Mouse (Mus musculus): ENCODE measurements around the gene Msl1.
A peak's percentile ranks its signal among the peaks of the same experiment; 100 is the strongest.
"Not testable (repeated sequence)": the region's sequence is repeated elsewhere in the genome, so short reads cannot be mapped to it uniquely, and the experiment has no call there.

Gene Msl1

GRCm38 (mm10) chr11:98796515-98797216, 1.4 kb downstream of the Msl1 start:
- peak in 1 of 2 experiments; percentile 75 for DNase-seq

- peak in 1 of 2 experiments; percentile 37 for DNase-seq
These were observed 2.0 kb downstream of the Msl1 start for GRCm38 (mm10) chr11:98797306-98797705.

- DNase-seq: no peak
These were observed 2.6 kb downstream of the Msl1 start for GRCm38 (mm10) chr11:98797909-98798308.

- DNase-seq: no peak
These were observed 9.3 kb downstream of the Msl1 start, which contains the start of gene Casc3 for GRCm38 (mm10) chr11:98804605-98805004. Gene Casc3 (plus strand): TSS chr11:98804905.

GRCm38 (mm10) chr11:98808417-98808816, 13.1 kb downstream of the Msl1 start:
- no peak for DNase-seq

GRCm38 (mm10) chr11:98809457-98810290, 14.4 kb downstream of the Msl1 start:
- DNase-seq: peak; percentile 99 to 100

- DNase-seq: no peak
These were observed 15.4 kb downstream of the Msl1 start for GRCm38 (mm10) chr11:98810686-98811085.

- DNase-seq: no peak
These were observed 21.5 kb downstream of the Msl1 start for GRCm38 (mm10) chr11:98816706-98817239.

GRCm38 (mm10) chr11:98820968-98821367, 25.7 kb downstream of the Msl1 start:
- DNase-seq: no peak

GRCm38 (mm10) chr11:98826071-98826470, 30.8 kb downstream of the Msl1 start:
- not testable (repeated sequence) for DNase-seq

GRCm38 (mm10) chr11:98827877-98828276, 32.6 kb downstream of the Msl1 start:
- no peak for DNase-seq

GRCm38 (mm10) chr11:98829091-98829775, 33.9 kb downstream of the Msl1 start:
- peak; percentile 31 to 71 for DNase-seq

- DNase-seq: no peak
These were observed 34.6 kb downstream of the Msl1 start for GRCm38 (mm10) chr11:98829875-98830274.

GRCm38 (mm10) chr11:98835296-98835695, 40.0 kb downstream of the Msl1 start:
- no peak for DNase-seq

GRCm38 (mm10) chr11:98835725-98836124, 40.4 kb downstream of the Msl1 start:
- DNase-seq: no peak

- no peak for DNase-seq
These were observed 40.8 kb downstream of the Msl1 start for GRCm38 (mm10) chr11:98836128-98836527.

- peak; percentile 81 to 92 for DNase-seq
These were observed 41.4 kb downstream of the Msl1 start, which contains the start of gene Rapgefl1 for GRCm38 (mm10) chr11:98836651-98837141. Gene Rapgefl1 (plus strand): TSS chr11:98836785.

- no peak for DNase-seq
These were observed 42.0 kb downstream of the Msl1 start for GRCm38 (mm10) chr11:98837231-98837704.

GRCm38 (mm10) chr11:98837917-98838316, 42.6 kb downstream of the Msl1 start:
- no peak for DNase-seq

GRCm38 (mm10) chr11:98838512-98838911, 43.2 kb downstream of the Msl1 start:
- no peak for DNase-seq

GRCm38 (mm10) chr11:98839402-98839801, 44.1 kb downstream of the Msl1 start:
- peak; percentile 43 to 60 for DNase-seq

GRCm38 (mm10) chr11:98839897-98840296, 44.6 kb downstream of the Msl1 start:
- no peak for DNase-seq

GRCm38 (mm10) chr11:98846016-98846415, 50.7 kb downstream of the Msl1 start:
- no peak for DNase-seq

All from kidney, postnatal 36 days (tissue).